Mouse (Mus musculus): ENCODE results near the gene Tspan5. TPM values are rescaled to one million over a fixed set of nuclear protein-coding genes. Genes with fewer than 3 reads are reported as not detected.

Gene Tspan5
- total and polyA plus RNA-seq, 3 experiments: 28.1 to 35.1 TPM; not detected in 1

DNA sequence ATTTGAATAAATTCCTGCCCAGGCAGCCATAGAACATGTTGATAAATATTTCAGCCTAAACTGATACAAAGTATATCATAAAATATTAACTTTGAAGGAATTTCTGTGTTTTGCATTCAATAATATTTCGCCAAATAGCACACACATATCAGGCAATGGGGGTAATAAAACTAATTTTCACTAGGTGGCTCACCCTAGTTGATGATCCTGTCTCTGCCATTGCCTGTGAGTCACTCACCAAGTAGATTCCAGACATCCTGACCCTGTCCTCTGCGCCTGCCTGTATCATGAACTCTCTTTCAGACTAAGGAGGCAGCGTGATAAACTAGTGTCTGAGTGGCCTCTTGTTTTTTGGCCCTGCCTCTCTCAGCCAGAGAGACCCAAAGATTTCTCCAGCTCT, 105.8 kb downstream of the Tspan5 start:
- TF ChIP-seq POLR2AphosphoS2 (IDR thresholded peaks at IDR 0.05; ENCODE audit: low read length) (no peak), MAZ (IDR thresholded peaks at IDR 0.05; ENCODE audit: low read depth, low read length) (no peak), SMC3 (IDR thresholded peaks at IDR 0.05; ENCODE audit: low read depth, low read length) (no peak), SIN3A (IDR thresholded peaks at IDR 0.05; ENCODE audit: low read length) (no peak), TBP (IDR thresholded peaks at IDR 0.05; ENCODE audit: low read depth, low read length) (no peak), USF1 (IDR thresholded peaks at IDR 0.05; ENCODE audit: low read depth, low read length) (no peak), EP300 (IDR thresholded peaks at IDR 0.05; ENCODE audit: low read depth in 1 of 2, low read length in 2 of 2) (no peak), MYC (IDR thresholded peaks at IDR 0.05; ENCODE audit: low read depth, low read length) (no peak), RAD21 (IDR thresholded peaks at IDR 0.05; ENCODE audit: low read depth, low read length) (no peak), POLR2A (IDR thresholded peaks at IDR 0.05; ENCODE audit: control insufficient read depth in 1 of 2, insufficient read depth in 1 of 2, low read depth in 1 of 2, low read length in 2 of 2, poor library complexity in 1 of 2) (no peak), CHD1 (IDR thresholded peaks at IDR 0.05; ENCODE audit: low read depth, low read length) (no peak), CHD2 (IDR thresholded peaks at IDR 0.05; ENCODE audit: low read length) (no peak), CTCF (IDR thresholded peaks at IDR 0.05 in 2 of 3, conservative IDR thresholded peaks at IDR 0.05 in 1 of 3; ENCODE audit: control insufficient read depth in 1 of 3, insufficient read depth in 1 of 3, low read depth in 2 of 3, low read length in 3 of 3, poor library complexity in 1 of 3, severe bottlenecking in 1 of 3) (no peak), KAT2A (conservative IDR thresholded peaks at IDR 0.05; ENCODE audit: low read depth, low read length) (no peak), ZMIZ1 (IDR thresholded peaks at IDR 0.05; ENCODE audit: low read depth, low read length) (no peak), POLR2AphosphoS5 (IDR thresholded peaks at IDR 0.05; ENCODE audit: borderline replicate concordance, low read depth, low read length) (no peak), ELF1 (IDR thresholded peaks at IDR 0.05; ENCODE audit: low read depth, low read length) (no peak), GABPA (IDR thresholded peaks at IDR 0.05; ENCODE audit: low read depth, low read length) (no peak)
- no peak for DNase-seq (ENCODE audit: low read depth, low spot score)
- H3K9ac ChIP-seq (ENCODE audit: control insufficient read depth, low read depth, low read length, poor library complexity, severe bottlenecking): no peak overlapping the region
- H3K27ac ChIP-seq (ENCODE audit: control insufficient read depth, low read depth, low read length): no peak overlapping the region
- no peaks in the 10 kb centered on the region for H3K36me3 ChIP-seq (ENCODE audit: control insufficient read depth in 1 of 2, insufficient read depth in 2 of 2, low read length in 2 of 2)
- peaks cover 2% of the 10 kb centered on the region for H3K79me2 ChIP-seq (ENCODE audit: control insufficient read depth, insufficient read depth, low read length, poor library complexity)
- no peaks in the 10 kb centered on the region for H3K27me3 ChIP-seq (ENCODE audit: control insufficient read depth in 1 of 2, insufficient read depth in 2 of 2, low read length in 2 of 2)
- no peaks in the 10 kb centered on the region for H3K9me3 ChIP-seq (replicated peaks; ENCODE audit: insufficient read depth, low read length)
- H3K4me1 ChIP-seq (ENCODE audit: control insufficient read depth in 1 of 2, insufficient read depth in 2 of 2, low read length in 2 of 2): no peaks in the 10 kb centered on the region
- no peak overlapping the region for H3K4me3 ChIP-seq (ENCODE audit: control insufficient read depth in 1 of 2, insufficient read depth in 1 of 2, low read depth in 2 of 2, low read length in 2 of 2)

DNA sequence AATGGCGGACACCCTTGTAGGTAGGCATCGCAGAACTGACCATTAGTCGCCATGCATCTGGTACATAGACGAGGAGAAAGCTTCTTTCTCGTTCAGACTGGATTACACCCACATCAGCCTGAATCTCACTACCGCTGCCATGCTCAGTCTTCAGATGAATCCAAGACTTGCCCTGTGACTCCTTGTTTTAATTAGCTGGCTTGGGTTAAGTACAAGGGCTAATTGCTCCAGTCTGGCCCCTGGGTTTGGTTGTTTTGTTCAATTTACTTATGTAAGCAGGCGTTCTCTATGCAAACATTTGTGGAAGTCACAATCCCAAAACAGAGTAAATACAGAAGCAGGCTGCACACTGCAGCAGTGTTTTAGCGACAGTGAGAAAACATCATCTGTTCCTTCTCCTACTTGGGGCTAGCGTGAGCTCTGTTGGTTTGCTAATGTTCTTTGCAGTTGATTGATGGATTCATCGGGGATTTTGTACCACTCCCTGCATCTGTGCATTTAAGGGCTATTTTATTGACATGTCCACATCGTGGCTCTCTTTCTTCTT, 107.8 kb downstream of the Tspan5 start:
- H3K4me3 ChIP-seq (ENCODE audit: control insufficient read depth in 1 of 2, insufficient read depth in 1 of 2, low read depth in 2 of 2, low read length in 2 of 2): no peak overlapping the region
- H3K9ac ChIP-seq (ENCODE audit: control insufficient read depth, low read depth, low read length, poor library complexity, severe bottlenecking): no peak overlapping the region
- no peak for TF ChIP-seq GATA1 (IDR thresholded peaks at IDR 0.05; ENCODE audit: low read depth, low read length)
- peaks cover 3% of the 10 kb centered on the region for H3K79me2 ChIP-seq (ENCODE audit: control insufficient read depth, insufficient read depth, low read length, poor library complexity)
- no peak overlapping the region for H3K27ac ChIP-seq (ENCODE audit: control insufficient read depth, low read depth, low read length)
- H3K4me1 ChIP-seq (ENCODE audit: control insufficient read depth in 1 of 2, insufficient read depth in 2 of 2, low read length in 2 of 2): no peaks in the 10 kb centered on the region
- no peak for DNase-seq (ENCODE audit: low read depth, low spot score)
- no peaks in the 10 kb centered on the region for H3K9me3 ChIP-seq (replicated peaks; ENCODE audit: insufficient read depth, low read length)
- H3K36me3 ChIP-seq (ENCODE audit: control insufficient read depth in 1 of 2, insufficient read depth in 2 of 2, low read length in 2 of 2): no peaks in the 10 kb centered on the region
- no peaks in the 10 kb centered on the region for H3K27me3 ChIP-seq (ENCODE audit: control insufficient read depth in 1 of 2, insufficient read depth in 2 of 2, low read length in 2 of 2)

All from MEL (cell line).